Mouse (Mus musculus) adrenal gland, postnatal 4 days (tissue): Measurements from ENCODE around the gene Capn7. TPM values are rescaled to one million over a fixed set of nuclear protein-coding genes. Genes with fewer than 3 reads are reported as not detected.
A peak's percentile ranks its signal among the peaks of the same experiment; 100 is the strongest.

ENCODE experiments used
- DNase-seq, 2 experiments: peaks; one replicate each; pipeline ENCODE4 v3.0.0; 2021 to 2022; ENCODE audit warnings: low spot score in 2 of 2, mixed read lengths in 2 of 2
- total RNA-seq, 2 experiments: library from RNA; stranded (reverse); gene quantifications; 2 replicates each; pipeline ENCODE4 v1.2.3; 2021

Capn7 gene
- total RNA-seq, 2 experiments from 2014 or later: 47.0 to 53.0 TPM

- DNase-seq: no peak
These were observed 25.8 kb downstream of the Capn7 start for GRCm38 (mm10) chr14:31362236-31362635.

- no peak for DNase-seq
These were observed 28.2 kb downstream of the Capn7 start for GRCm38 (mm10) chr14:31364589-31364988.

- DNase-seq: peak in 1 of 2 experiments; percentile 55
These were observed 28.9 kb downstream of the Capn7 start for GRCm38 (mm10) chr14:31365350-31365749.

GRCm38 (mm10) chr14:31367951-31368350, 31.5 kb downstream of the Capn7 start:
- DNase-seq: no peak

GRCm38 (mm10) chr14:31369377-31369776, 32.9 kb downstream of the Capn7 start:
- DNase-seq: no peak

GRCm38 (mm10) chr14:31374390-31374789, 38.0 kb downstream of the Capn7 start:
- DNase-seq: no peak

GRCm38 (mm10) chr14:31376331-31376730, 39.9 kb downstream of the Capn7 start:
- no peak for DNase-seq

- DNase-seq: no peak
These were observed 45.8 kb downstream of the Capn7 start for GRCm38 (mm10) chr14:31382276-31382675.

GRCm38 (mm10) chr14:31383470-31384050, 47.1 kb downstream of the Capn7 start:
- no peak for DNase-seq

- DNase-seq: peak in 1 of 2 experiments; percentile 43
These were observed 48.2 kb downstream of the Capn7 start for GRCm38 (mm10) chr14:31384366-31385323.

GRCm38 (mm10) chr14:31385406-31385805, 49.0 kb downstream of the Capn7 start:
- DNase-seq: no peak

- peak; percentile 55 to 73 for DNase-seq
These were observed 49.7 kb downstream of the Capn7 start for GRCm38 (mm10) chr14:31385977-31386697.

- DNase-seq: no peak
These were observed 51.0 kb downstream of the Capn7 start for GRCm38 (mm10) chr14:31387301-31387981.

- no peak for DNase-seq
These were observed 51.8 kb downstream of the Capn7 start for GRCm38 (mm10) chr14:31388086-31388872.

GRCm38 (mm10) chr14:31389421-31390147, 53.1 kb downstream of the Capn7 start:
- no peak for DNase-seq

- no peak for DNase-seq
These were observed 55.9 kb downstream of the Capn7 start for GRCm38 (mm10) chr14:31392300-31392699.

GRCm38 (mm10) chr14:31392873-31393545, 56.6 kb downstream of the Capn7 start:
- no peak for DNase-seq

- DNase-seq: no peak
These were observed 57.1 kb downstream of the Capn7 start for GRCm38 (mm10) chr14:31393546-31393890.
